Mouse (Mus musculus) urinary bladder, postnatal 36 days (tissue): ENCODE results near the gene Mcu.

Experiments used
- DNase-seq, 2 experiments: peaks; one replicate each; pipeline ENCODE4 v3.0.0; 2022; ENCODE audit warnings: low spot score in 2 of 2, mixed read lengths in 1 of 2

The Mcu gene

GRCm38 (mm10) chr10:59430701-59431218 is 185.7 kb downstream of the Mcu start:
- peak; percentile 16 to 42 for DNase-seq

- no peak for DNase-seq
These were observed 186.9 kb downstream of the Mcu start for GRCm38 (mm10) chr10:59429448-59430135.

GRCm38 (mm10) chr10:59426371-59426770 is 190.1 kb downstream of the Mcu start:
- DNase-seq, result no peak

GRCm38 (mm10) chr10:59425369-59425768 is 191.1 kb downstream of the Mcu start:
- DNase-seq, result peak; percentile 20 to 49

- DNase-seq, result no peak
These were observed 192.0 kb downstream of the Mcu start for GRCm38 (mm10) chr10:59424453-59424852.

- DNase-seq, result no peak
These were observed 197.0 kb downstream of the Mcu start for GRCm38 (mm10) chr10:59419516-59419915.

- DNase-seq, result no peak
These were observed 199.9 kb downstream of the Mcu start for GRCm38 (mm10) chr10:59416623-59417022.

GRCm38 (mm10) chr10:59413711-59414110 is 202.8 kb downstream of the Mcu start:
- no peak for DNase-seq

- no peak for DNase-seq
These were observed 206.2 kb downstream of the Mcu start for GRCm38 (mm10) chr10:59410264-59410663.

GRCm38 (mm10) chr10:59408499-59408898 is 208.0 kb downstream of the Mcu start:
- DNase-seq, result no peak

GRCm38 (mm10) chr10:59403793-59404149 is 212.7 kb downstream of the Mcu start:
- no peak for DNase-seq

GRCm38 (mm10) chr10:59402899-59403792 is 213.3 kb downstream of the Mcu start, which contains the start of gene Pla2g12b:
Gene Pla2g12b (plus strand): TSS chr10:59403660.
- no peak for DNase-seq
